Mouse (Mus musculus) liver, adult (tissue): ENCODE data around the gene Zfp281.

Source experiments
- GATA4 ChIP-seq: IDR thresholded peaks from 2 replicates; pipeline ENCODE4 v1.6.1; 2014; ENCODE audit warnings: mild to moderate bottlenecking, low read length; ENCODE audit not compliant: insufficient replicate concordance

Zfp281 gene

DNA sequence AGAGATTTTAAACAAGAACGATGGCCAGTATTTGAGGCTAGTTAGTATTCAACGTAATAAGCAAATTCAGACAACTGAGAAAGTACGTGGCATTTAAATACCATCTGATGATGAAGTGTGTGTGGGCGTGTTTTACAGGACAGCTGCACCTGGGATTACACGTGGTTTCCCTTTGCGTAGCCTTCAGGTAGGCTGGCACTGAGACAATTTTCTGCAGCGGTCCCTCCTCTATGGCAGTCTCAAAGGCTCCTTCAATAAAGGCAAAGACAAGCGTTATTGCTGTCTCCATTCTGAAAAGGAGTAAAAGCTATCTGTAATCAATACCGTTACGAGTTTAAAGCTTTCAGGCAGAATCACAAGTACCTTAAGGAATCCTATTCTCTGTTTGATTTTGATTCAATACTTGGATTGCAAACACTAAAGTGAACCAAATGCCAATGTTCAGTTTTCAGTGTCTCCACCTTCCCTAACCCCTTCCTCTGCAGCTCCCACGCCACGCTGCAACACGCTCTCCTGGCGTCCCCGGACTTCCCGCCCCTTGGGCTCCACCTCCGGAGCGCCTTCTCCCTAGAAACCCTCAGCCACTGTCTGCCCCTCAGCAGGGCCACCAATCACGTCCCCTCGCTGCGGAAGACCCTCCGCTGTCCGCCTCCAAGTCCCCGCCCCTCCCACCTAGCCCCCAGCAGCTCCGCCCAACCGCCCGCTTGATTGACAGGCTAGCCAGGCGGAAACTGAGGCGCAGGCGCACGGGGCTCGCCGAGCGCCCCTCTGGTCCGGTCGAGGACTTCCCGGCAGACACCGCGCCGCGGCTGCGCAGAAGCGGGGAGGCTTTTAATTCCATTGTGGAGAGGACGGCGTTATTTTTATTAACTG is at the start of gene Zfp281:
Zfp281 (plus strand) TSS at position 756 of the 873 bp plus-strand sequence.
- TF ChIP-seq GATA4: no peak

DNA sequence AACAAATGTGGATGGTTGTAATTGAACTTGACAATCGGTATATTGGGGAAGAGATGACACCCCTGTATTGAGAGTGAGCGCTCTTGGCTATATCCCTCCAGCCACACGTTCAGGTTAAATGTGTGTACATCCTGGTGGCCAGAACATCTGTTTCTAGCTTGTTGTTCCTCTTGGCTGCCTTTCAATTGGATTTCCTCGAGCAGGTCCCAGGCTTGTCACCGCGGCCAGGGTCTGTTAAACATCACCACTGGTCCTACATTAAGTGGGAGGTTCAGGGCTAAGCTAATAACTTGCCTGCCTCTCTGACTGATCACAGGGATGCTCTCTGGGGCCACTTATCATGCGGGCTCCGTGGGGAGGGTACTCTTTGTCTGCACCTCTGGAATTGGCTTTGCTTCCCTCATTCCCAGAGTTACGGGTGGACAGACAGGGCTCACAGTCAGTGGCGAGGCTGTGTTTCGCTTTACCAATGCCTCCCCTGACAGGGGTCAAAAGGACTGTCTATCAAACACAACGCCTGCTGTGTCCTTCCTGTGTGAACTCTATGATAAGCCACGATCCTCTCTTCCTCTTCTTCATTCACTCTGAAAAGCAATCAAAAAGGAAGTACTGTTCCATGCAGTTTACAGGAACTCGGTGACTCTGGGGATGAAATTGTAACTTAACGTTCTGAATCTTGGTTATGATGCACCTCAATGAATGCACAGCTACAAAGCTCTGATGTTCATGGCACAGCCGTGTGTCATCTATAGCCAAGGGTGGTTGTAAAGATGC is 46.6 kb upstream of the Zfp281 start:
- peak; percentile 51; the same call in 1 of the 2 replicates for TF ChIP-seq GATA4

DNA sequence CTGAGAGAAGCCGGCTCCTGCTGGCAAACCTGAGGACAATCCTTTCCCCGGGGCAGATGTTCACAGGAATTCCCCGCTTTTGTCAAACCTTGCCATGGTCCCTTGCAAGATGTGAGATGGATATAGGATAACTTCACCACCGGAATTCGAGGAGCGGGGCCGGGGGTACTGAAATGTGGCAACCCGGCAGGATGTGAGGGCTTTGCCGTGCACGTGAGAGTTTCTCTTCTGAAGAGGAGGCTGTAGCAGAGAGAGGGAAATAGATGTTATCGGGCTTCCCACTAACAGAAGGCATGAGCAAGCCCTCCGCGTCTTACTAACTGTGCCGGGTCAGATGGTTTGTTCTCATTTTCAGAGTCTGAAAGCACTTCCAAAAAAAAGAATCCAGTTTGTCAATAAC is 45.3 kb upstream of the Zfp281 start:
- no peak for TF ChIP-seq GATA4

DNA sequence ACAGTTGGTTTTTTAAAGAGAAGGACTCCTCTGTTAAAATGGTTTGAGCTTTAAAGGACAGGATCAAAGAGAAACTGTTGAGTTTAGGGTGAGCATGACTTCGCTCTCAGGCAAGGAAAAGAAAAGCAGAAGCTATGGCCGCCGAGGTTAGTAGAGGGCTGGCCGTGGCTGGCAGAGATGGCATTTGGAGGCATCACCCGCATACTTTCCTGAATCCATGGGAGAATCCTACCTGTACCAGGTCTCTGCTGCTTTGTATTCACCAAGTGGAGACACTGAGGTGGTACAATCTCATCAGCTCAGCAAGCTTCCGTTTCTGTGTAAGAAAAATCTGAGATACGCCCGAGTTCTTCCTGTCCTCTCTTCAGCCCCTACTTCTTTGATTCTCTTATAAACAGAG is 44.4 kb upstream of the Zfp281 start:
- no peak for TF ChIP-seq GATA4

DNA sequence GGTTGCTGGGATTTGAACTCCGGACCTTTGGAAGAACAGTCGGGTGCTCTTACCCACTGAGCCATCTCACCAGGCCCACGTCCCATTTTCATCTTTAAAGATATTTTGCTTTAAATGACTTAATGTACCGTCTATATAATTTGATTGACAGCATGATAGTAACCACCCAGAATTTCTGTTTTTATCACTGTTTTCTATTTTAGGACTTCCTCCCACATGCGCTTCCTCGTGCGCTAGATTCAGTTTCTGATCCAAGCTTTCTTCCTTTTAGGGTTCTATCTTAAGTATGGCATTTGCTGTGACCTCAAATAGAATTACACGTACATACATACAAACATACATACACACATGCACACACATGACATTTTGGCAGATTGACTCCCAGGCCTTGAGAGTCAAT is 42.9 kb upstream of the Zfp281 start:
- TF ChIP-seq GATA4: no peak

DNA sequence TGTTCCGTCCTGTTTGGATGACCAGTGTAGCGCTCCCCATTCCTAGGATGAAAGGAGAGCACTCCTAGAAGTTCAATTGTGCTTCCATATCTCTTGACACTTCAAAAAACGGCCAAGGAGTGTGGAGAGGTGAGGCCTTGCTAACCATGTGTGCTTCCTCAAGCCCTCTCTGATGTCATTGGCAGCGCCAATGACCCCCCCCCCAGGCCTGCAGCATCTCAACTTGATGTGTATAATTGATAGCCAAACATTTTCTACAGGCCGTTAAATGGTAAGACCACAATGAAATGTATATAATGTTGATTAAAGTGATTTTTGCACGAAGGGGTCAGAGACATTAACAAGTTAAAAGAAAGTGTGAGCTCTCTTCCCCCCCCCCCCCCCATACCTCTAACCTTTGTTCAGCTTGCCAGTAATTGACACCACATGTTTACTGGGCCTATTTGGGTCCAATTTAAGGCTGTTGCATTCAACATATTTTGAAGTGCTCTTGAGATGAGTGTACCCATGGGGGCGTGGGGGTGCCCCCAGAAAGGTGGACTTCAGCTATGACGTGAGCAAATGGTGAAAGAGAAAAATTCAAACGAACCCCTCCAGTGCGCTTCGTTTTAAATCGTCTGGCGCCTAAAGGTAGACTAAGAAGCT is 36.8 kb upstream of the Zfp281 start:
- no peak for TF ChIP-seq GATA4

DNA sequence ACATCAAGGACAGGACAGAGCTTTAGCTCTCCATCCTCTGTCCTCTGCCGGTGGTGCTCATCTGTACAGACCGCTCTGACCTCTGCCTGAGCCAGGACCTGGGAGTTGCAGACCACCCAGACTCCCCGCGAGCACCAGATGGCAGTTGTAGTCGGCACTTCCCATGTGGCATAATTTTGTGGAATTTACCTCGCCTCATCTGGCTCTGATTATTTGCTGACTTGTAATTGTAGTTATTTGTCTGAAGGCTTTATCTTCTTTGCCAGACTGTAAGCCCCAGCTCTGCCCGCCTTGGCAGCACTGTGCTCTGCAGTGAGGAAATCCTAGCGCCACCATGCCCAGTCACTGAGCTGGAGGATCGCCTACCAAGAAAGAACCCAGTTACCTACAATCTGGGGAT is 35.8 kb upstream of the Zfp281 start:
- TF ChIP-seq GATA4: no peak

DNA sequence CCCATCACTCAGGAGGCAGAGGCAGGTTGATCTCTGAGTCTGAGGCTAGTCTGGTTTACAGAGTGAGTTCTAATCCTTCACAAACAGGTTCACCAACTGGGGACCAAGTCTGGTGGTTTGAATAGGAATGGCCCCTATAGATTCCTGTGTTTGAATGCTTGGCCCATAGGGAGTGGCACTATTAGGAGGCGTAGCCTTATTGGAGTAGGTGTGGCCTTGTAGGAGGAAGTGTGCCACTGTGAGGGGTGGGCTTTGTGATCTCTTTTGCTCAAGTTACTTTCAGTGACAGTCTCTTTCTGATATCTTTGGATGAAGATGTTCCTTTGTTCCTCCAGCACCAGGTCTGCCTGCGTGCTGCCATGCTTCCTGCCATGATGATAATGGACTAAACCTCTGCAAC is 32.0 kb upstream of the Zfp281 start:
- no peak for TF ChIP-seq GATA4

DNA sequence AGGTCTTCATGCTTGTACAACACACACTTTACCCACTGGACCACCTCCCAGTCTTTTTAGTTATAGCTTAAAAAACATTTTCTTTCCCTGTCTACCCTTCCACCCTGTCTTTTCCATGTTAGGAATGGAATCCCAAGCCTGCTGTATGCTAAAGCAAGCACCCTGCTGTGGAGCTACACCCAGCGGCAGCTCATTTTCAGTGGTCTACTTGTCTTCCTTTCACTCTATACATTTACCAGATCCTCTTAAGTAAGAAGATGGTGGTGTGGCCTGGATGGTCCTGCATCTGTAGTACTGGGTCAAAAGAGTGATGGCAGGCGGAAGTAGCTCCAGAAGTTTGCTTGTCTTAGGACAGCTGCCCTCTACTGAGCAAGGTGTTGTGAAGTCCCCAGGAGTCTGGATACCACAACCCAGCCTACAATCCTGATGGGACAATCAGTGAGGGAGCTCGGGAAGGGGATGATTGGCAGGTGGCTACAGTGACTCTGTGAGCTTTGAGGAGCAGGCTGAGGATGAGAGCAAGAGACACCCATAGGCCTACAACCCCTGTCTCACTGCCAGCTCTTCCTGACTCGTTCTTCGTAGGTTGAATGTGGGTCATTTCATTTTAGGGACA is 30.4 kb upstream of the Zfp281 start:
- no peak for TF ChIP-seq GATA4

DNA sequence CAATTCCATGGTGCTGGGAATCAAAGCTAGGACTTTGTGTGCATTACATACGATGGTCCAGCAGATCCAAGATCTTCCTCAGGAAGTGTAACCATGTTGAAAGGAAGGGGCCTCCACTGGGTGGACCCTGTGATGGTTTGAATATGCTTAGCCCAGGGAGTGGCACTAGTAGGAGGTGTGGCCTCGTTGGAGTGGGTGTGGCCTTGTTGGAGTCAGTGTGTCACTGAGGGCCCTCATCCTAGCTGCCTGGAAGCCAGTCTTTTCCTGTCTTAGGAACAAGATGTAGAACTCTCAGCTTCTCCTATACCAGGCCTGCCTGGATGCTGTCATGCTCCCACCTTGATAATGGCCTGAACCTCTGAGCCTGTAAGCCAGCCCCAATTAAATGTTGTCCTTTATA is 27.9 kb upstream of the Zfp281 start:
- TF ChIP-seq GATA4: no peak

DNA sequence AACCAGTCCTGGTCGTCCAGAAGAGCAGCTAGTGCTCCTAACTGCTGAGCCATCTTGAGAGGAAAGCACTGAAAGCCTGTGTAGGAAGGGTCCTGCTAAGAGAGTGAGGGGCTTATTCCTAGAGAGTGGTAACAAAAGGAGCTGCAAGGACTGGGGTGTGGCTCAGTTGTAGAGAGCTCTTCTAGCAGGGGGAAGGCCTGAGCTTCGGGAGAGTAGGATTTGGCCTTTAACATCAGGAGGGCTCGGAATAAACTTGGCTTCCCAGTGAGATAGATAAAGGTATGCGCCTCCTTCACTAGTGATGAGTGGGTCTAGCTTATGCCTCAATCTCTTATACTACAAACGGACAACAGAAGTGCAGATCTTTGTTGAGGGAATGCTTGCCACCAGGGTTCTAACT is 26.4 kb upstream of the Zfp281 start:
- no peak for TF ChIP-seq GATA4

DNA sequence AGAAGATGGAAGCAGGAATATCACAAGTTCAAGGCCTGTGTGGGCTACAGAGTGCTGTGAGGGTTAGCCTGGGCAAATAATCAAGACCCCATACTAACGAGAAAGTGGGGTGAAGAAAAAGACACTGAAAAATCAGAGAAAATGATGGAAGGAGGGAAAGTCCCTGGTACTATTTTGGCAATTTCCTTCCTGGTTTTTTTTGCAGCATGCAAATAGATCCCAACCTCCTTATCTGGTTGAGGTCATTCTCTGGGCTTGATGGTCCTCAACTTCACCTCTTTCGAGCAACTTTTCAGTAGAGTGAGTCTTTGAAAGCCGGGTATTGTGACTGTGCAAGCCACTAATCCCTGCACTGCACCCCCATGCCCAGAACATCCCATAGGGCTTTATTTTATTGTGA is 24.6 kb upstream of the Zfp281 start:
- no peak for TF ChIP-seq GATA4

DNA sequence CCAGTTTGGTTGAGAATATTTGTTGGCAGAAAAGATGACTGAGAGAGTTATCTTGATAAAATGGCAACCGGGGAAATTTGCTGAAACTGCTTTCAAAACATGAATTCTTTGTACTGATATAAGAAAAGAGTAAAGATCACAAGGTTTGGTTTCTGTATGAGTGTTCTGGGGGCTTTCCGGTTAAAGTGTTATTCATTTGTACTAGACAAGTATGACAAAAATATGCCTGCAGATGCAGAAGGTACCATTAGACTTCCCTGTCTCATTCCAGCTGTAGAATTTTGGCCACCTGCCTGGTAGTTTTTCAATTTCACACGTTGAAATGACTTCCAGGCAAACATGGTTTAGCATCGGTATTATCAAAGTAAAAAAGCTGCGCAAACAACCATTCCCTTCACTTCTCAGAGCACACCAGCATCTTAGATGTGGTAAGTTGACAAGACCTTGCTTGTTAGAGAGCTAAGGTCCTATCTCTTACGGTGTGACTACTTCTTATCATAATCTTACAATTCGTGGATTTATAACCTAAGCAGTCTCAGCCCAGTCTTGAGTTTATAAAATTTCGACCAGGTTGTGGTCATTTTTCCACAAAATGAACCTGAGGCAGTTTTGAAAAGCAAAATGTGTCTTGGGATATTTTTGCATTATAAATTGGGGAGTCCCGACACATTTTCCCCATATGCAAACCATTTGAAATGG is 23.9 kb upstream of the Zfp281 start:
- TF ChIP-seq GATA4: no peak

DNA sequence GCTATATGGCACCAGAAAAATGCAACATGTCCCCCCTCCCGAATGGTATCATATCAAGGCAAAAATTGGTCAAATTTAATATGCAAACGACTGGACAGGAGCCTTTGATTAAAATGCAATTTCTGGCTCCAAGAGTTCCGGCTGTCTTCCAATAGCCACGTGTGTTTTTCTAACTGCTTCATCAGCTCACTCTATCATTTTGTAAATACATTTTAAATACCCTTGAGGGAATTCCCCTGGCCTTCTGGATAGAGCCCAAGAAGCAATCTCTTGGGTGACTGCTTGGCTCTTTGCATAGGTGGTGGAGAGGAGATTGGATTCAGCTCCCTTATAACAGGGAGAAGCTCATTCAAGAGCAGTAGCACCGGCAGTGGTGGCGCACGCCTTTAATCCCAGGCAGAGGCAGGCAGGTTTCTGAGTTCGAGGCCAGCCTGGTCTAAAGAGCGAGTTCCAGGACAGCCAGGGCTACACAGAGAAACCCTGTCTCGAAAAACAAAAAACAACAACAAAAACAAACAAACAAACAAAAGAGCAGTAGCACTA is 23.3 kb upstream of the Zfp281 start:
- TF ChIP-seq GATA4: no peak
